Mouse (Mus musculus): ENCODE measurements around the gene Strbp.

DNA sequence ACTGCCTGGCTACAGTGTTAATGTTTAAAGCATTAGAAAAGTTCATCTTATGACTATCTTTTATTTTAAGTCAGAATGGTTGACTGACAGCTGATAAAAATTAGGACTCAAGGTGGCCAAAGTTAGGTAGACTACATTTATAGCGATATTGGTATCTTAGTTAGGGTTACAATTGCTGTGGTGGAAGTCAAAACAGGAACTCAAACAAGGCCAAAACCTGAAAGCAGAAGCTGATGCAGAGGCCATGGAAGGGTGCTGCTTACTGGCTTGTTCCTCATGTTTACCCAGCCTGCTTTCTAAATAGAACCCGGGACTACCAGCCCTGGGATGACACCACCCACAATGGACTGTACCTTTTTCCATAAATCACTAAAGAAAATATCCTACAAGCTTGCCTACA is 219.5 kb downstream of the Strbp start:
- TF ChIP-seq CTCF (conservative IDR thresholded peaks at IDR 0.05; ENCODE audit: insufficient read depth, insufficient read length, low read depth, low read length) (no peak), POLR2A (IDR thresholded peaks at IDR 0.05; ENCODE audit: low read depth, low read length) (no peak)
